Mouse (Mus musculus): ENCODE data around the gene Rsph9.

The Rsph9 gene

GRCm38 (mm10) chr17:46138563-46139236 is 5.3 kb downstream of the Rsph9 start:
- no peak for DNase-seq

GRCm38 (mm10) chr17:46132862-46133261 is 11.2 kb downstream of the Rsph9 start:
- DNase-seq, result no peak

DNA sequence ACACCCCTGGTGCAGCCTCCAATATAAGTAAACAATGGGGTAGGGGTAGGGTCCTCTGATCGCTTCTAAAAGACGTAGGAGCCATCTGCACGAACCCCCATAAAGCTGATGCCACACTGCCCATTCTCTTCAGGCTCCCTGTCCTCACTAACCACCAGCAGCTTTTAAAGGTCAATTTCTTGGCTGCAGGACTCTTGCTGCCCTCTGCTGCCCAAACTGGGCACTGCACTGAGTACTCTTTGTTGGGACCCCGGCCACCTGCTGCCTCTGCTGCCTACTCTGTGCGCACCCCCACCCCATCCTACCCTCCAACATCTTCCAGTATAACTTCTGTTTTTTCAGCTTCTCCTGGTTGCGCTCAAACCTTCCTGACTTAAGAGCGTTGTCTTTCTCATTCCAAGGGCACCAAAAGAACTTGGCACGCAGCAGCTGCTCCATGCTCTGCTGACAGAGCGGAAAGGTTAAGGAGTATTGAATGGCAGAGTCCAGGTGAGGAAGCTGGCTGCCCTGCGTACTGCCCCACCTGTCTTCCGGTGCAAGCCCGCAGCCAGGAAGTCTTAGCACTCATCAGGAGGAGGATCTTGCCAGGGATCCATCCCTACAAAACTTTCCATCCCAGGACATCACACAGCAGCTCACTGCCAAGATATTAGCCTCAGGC is 11.8 kb downstream of the Rsph9 start:
- peak; percentile 71 for DNase-seq

- no peak for DNase-seq
These were observed 14.1 kb downstream of the Rsph9 start for GRCm38 (mm10) chr17:46129741-46130498.

- no peak for DNase-seq
These were observed 16.1 kb downstream of the Rsph9 start for GRCm38 (mm10) chr17:46127814-46128493.

DNA sequence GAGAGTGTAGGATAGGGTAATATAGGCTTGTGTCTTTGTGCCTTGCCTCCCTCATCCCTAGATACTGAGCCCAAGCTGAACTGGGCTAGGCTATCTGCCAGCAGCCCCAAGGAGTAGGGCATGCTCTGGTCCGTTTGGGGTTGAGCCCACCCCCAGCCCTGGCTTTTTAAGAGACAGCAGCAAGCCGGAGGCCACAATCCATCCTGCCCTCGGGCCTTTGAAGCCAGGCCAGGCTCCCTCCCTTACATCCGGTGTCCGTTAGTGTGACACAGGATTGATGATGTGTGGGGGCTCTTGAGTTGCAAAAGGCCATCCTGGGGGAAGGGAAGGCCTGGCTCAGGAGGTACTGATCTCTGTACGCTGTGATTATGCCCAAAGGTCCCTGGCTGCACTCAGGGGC is 17.4 kb downstream of the Rsph9 start:
- DNase-seq, result no peak

DNA sequence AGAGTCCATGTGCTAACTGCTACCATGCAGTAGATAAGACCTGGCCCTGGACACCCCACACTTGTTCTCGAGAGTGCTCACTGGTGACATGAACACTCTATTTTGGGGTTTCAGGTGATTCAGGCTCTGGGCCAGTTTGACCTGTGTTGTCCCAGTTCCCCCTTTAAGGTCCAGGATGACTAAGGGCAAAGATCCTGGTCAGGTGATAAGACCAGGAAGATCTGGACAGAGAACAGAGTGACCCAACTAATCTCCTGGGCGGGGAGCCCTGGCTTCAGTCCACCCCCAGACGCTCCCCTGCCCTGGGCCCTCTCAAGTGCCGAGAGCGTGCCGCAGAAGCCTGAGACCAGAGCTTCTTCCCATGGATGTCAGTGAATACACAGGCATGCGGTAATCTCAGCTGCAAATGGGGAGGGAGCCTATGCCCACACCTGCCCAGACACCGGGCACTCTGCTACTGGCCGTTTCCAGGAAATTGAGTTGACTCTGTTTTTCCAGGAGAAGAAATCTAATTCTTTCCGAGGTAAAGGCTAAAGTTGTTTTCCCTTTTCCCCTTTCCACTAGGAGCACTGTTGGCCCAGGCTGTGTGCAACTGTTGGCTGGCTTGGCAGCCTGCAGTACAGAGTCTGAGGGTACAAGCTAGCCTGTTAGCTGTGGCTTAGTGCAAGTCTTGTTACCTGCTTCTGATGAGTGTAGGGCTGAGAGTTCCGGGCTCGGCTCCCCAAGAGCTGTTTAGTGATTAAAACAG is 19.9 kb downstream of the Rsph9 start:
- no peak for DNase-seq

DNA sequence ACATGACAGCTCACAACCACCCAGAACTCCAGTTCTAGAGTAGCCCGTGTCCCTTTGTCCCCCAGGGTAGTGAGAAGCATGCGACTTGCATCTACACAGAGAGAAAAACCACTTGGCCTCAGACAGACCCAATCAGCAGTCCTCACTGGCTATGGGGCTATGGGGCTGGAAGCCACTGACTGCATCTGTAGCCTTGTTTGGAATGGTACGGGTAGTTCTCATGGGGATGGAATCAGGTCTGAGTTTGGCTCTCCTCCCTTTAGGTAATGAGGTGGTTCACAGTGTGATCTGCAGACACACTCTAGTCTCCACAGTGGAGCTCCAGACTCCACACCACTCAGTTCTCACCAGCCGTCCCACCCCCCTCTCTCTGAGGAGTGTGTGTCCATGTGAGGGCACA is 20.7 kb downstream of the Rsph9 start:
- no peak for DNase-seq

DNA sequence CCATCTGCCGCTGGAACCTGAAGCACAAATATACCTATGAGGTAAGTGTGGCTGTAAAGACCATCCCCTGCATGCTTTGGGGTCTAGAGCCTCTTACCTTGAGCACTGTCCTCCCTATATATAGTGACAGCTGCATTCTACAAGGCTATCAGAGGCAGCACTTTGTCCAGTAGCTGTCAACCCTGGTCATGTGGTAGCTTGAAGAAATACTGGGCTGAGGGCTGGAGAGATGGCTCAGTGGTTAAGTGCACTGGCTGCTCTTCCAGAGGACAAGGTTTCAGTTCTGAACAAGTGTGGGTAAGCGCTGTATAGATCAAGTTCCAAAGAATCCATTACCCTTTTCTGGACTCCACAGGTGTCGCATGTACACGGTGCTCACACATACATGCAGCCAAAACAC is 21.2 kb downstream of the Rsph9 start:
- DNase-seq, result no peak

GRCm38 (mm10) chr17:46119641-46120040 is 24.4 kb downstream of the Rsph9 start:
- no peak for DNase-seq

GRCm38 (mm10) chr17:46118423-46118850 is 25.6 kb downstream of the Rsph9 start:
- no peak for DNase-seq

DNA sequence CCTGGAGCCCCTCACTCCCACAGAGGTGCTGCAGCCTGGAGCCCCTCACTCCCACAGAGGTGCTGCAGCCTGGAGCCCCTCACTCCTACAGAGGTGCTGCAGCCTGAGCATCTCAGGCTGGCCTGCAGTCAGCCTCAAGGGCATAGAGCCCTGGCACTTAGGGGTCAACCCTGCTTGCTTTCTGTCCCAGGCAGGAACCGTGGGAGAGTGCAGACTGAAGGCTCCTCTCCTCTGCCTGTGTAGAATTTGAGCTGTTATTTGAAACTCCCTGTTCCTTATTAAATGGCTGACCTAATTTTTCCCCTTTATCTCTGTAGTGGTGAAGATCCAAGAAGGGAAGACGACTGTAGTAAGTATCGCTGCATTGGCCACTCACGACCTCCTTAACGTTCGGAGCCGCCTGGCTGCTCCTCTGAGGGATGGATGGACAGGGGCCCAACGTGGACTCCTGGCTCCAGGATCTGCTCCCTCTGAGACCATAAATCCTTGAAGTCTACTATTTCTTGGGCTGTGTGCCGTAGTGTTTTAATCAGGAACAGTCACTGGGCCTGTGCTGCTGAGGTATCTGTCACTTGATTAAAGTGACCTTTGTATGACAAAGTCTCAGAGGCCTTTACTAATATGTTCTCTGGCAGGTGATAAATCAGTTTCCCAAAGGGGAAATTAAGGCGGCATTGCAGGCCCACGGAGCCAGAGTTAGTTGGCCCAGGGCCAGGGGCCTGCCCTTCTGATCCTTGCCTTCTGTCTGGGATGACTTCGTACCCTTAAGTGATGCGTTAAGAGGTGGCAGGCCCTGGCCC is 26.2 kb downstream of the Rsph9 start:
- no peak for DNase-seq

DNA sequence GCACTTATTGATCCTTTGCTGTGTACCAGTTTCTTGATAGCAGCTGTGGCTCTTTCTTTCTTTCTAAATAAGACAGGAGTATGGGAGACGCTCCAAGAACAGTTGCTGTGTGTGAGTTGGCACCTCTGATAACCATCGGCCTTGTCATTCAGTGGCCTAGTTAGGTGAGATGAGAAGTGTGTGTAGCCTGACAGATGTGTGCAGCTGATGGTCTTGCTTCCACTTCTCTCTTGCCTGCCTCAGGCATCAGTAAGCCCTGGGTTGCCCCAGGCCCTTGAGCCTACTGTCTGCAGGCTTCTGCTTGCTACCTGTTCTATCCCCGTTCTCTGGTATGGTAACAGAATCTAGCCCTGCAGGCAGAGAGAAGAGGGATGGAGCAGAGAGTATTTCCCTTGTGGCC is 27.1 kb downstream of the Rsph9 start:
- no peak for DNase-seq

GRCm38 (mm10) chr17:46116138-46116537 is 27.9 kb downstream of the Rsph9 start:
- no peak for DNase-seq

GRCm38 (mm10) chr17:46115489-46115888 is 28.5 kb downstream of the Rsph9 start:
- DNase-seq, result no peak

- DNase-seq, result peak; percentile 78
These were observed 33.4 kb downstream of the Rsph9 start, which contains the start of gene Mrps18a for GRCm38 (mm10) chr17:46110402-46111289. TSS of gene Mrps18a (plus strand) at chr17:46110986.

GRCm38 (mm10) chr17:46108286-46108685 is 35.7 kb downstream of the Rsph9 start:
- DNase-seq, result no peak

DNA sequence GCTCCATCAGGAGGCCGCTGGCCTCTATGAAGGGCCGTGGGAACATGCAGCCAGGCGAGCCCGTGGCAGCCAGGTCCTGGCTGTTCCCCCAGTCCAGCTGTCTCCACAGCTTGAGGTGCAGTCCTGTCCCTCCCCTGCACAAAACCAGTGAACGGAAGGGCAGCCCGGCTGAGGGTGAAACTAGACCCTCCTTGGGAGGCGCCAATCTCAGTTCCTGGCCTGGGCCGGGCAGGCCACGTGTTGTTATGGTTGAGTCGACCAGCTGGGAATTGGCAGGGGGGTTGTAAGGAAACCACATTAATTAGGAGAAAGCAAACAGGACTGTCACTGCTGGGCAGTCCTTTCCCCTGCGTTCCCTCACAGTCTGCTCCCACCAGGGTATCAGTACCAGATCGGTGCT is 39.5 kb downstream of the Rsph9 start:
- DNase-seq, result no peak

- no peak for DNase-seq
These were observed 41.3 kb downstream of the Rsph9 start for GRCm38 (mm10) chr17:46102608-46103159.

- DNase-seq, result no peak
These were observed 42.1 kb downstream of the Rsph9 start for GRCm38 (mm10) chr17:46101906-46102305.

Measured in cerebellum, adult 8-10 months (tissue).